Mouse (Mus musculus) liver (tissue): ENCODE data around the gene Limch1.

ENCODE experiments used
- DNase-seq: peaks from one replicate; pipeline ENCODE4 v3.0.0-alpha.2; 2020; ENCODE audit warnings: mixed read lengths

Limch1 gene

GRCm38 (mm10) chr5:66747761-66748430, 2.3 kb downstream of the Limch1 start:
- no peak for DNase-seq

GRCm38 (mm10) chr5:66748448-66749115, 3.0 kb downstream of the Limch1 start:
- no peak for DNase-seq

DNA sequence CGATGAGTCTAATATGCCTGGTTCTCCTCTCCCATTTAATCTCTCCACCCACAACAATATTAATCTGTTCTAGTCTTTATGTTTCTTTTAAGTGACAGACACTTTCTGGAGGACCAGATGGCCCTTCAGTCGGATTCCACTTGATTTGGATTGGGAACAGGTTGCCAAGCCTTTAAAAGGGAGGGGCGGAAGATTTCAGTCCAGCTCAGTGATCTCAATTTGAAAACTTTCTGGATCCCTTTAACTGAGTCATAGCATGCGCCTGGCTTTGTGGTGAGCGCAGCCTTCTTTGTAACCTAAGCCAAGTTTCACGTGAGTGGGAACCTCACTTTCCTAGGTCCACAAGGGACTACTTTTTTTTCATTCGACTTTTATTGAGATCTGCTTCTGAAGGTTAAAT, 5.0 kb downstream of the Limch1 start:
- no peak for DNase-seq

GRCm38 (mm10) chr5:66751332-66751980, 5.8 kb downstream of the Limch1 start:
- DNase-seq: no peak

DNA sequence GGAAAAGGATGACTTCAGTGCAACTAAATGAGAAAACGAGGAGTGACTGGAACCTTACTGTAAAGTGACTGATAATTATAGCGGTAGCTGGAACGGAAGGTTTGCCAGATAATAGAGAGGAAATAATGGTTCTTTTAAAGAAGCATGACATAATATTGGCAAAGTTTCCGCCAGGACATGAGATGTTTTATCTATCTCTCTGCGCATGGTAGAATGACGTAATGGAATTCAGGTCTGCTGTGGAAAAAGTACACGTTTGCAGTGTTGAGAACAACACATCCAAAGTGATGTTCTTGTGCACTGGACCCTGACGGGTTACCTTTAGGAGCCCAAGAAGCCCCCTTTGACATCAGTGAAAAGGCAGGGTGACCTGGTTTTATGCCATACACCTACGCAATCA, 8.0 kb downstream of the Limch1 start:
- no peak for DNase-seq

GRCm38 (mm10) chr5:66756821-66757705, 11.4 kb downstream of the Limch1 start:
- no peak for DNase-seq

GRCm38 (mm10) chr5:66757706-66758237, 12.1 kb downstream of the Limch1 start:
- DNase-seq: no peak

DNA sequence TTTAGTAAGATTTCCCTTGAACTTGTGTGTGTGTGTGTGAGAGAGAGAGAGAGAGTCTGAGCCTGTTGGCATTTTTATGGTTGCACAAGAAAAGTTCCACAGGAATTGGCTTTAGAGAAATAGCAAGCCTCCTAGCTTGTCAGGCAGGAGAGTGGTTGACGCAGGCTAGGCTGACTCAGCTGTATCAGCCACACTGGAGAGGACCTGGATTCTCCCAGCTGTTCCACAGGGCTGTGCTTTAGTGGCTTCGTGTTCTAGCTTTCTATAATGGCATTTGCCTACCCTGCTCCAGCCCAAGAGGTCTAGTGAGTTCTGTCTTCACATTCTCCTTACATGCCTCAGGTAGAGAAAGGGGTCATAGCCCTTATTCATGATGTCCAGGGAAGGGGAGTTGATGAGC, 13.7 kb downstream of the Limch1 start:
- no peak for DNase-seq

GRCm38 (mm10) chr5:66760747-66761146, 15.1 kb downstream of the Limch1 start:
- no peak for DNase-seq

- no peak for DNase-seq
These were observed 16.4 kb downstream of the Limch1 start for GRCm38 (mm10) chr5:66762006-66762405.

- DNase-seq: no peak
These were observed 18.5 kb downstream of the Limch1 start for GRCm38 (mm10) chr5:66764129-66764528.

GRCm38 (mm10) chr5:66765911-66766310, 20.3 kb downstream of the Limch1 start:
- no peak for DNase-seq

- no peak for DNase-seq
These were observed 22.4 kb downstream of the Limch1 start for GRCm38 (mm10) chr5:66768034-66768433.

GRCm38 (mm10) chr5:66769070-66769469, 23.4 kb downstream of the Limch1 start:
- DNase-seq: no peak

- DNase-seq: no peak
These were observed 23.9 kb downstream of the Limch1 start for GRCm38 (mm10) chr5:66769558-66769957.

DNA sequence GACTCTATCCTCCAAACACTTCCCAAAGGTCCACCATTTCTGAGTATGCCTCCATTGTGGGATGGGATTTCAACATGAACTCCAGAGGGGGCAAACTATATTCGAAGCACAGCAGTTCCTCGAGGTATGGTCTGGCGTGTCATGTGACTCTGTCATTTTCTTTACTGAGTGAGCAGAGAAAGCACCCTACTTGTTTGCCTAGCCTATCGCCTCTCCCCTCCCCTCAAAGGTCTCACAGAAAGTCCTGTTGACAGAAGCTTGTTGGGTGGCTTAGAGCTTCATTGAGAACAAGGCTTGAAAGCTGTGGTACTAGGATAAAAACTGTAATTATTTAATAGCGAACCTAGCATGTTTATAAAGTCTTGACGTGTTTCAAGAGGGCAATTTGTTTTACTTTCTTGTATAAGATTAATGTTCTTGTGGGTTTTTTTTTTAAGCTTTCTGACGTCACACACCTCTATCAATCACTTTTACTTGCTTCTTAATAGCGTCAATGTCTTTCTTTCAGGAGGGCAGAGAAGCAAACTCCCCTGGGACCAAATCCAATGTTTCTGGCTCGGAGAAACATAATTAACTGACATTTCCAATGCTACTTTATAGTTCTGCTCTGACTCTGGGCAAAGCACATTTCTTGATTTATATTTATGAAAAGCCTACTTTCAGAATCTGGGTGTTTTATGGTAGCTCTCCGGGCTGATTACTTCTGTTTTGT, 32.5 kb downstream of the Limch1 start:
- no peak for DNase-seq

DNA sequence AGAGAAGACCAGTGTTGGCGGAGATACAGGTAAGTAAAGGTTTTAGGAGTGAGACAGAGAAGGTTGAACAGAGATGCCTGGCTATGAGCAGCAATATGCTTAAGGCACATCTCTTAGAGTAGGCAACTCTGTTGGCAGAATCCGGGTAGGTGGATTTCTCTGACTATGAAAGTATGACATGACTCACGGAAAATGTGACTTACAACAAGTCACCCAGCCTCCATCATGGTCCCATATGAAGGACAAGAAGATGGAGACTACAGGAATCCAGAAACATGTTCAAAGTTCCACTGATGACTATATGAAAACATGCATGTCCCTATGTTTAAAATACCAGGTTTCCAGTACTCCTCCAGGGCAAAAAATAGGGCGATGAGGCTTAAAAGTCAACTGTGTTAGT, 34.7 kb downstream of the Limch1 start:
- no peak for DNase-seq

GRCm38 (mm10) chr5:66781507-66781906, 35.9 kb downstream of the Limch1 start:
- DNase-seq: no peak

DNA sequence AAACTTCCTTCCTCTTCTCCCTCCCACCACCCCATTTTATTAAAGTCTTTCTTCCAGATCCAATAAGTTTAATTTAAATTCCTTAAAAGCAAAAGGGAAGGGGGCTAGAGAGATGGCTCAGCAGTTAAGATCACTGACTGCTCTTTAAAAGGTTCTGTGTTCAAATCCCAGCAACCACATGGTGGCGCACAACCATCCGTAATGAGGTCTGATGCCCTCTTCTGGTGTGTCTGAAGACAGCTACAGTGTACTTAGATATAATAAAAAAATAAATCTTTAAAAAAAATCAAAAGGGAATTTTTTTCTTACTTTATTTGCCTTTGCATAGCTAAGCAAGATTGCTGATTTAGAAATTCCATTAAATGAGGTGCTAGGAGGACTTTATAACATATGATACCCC, 37.2 kb downstream of the Limch1 start:
- DNase-seq: no peak

GRCm38 (mm10) chr5:66784624-66785361, 39.2 kb downstream of the Limch1 start:
- no peak for DNase-seq

GRCm38 (mm10) chr5:66785995-66786620, 40.5 kb downstream of the Limch1 start:
- DNase-seq: no peak
